24 mouse cellular contexts compared by ENCODE assay signal in genomic region chr1:40053071-40053470, GRCm38 (mm10). TPM values are rescaled to one million over a fixed set of nuclear protein-coding genes. Genes with fewer than 3 reads are reported as not detected.
DNase-seq lines count a peak whose midpoint lies in the region; ATAC-seq lines count a peak whose summit lies in the region.
"Had no signal": no experiment of that assay in that cellular context is flagged by ENCODE, and none has a peak within 500 bp of the region (broad histone marks: within the 10 kb centered on the region; RNA-seq: fewer than 3 reads in every experiment).

No protein-coding gene starts in this region.

- intact Hi-C loops in heart, postnatal 10 days (cut with DNase I) = no loop called here

- DNase-seq in frontal cortex, postnatal 10 days (ENCODE audit: low spot score in 2 of 2) = no peak
- peak; percentile 38 for DNase-seq in 3T3-L1 (ENCODE audit: low read depth, low spot score)
- DNase-seq in brain, adult 2 months (ENCODE audit: low read depth, low spot score) = peak; percentile 25
- DNase-seq in induced T-regulatory cell, adult 2 months (ENCODE audit: low read depth) = peak; percentile 61
- DNase-seq in heart, postnatal 10 days = no peak
- DNase-seq in adrenal gland, postnatal 10 days = no peak
- DNase-seq: adrenal gland, adult 8-10 months; adrenal gland, postnatal 25 days; cerebellum, adult 11-12 months; cerebellum, adult 2 months; cerebellum, adult 9-10 months; cerebellum, postnatal 10 days; cerebellum, postnatal 25 days had no signal

- no peak overlapping the region for H3K4me2 ChIP-seq in heart, embryonic 12.5 days
- H3K4me2 ChIP-seq: embryonic facial prominence, embryonic 12.5 days; forebrain, embryonic 12.5 days had no signal

- H3K4me1 ChIP-seq in heart, embryonic 12.5 days (replicated peaks) = peaks cover 9% of the 10 kb centered on the region
- H3K4me1 ChIP-seq: embryonic facial prominence, embryonic 12.5 days; forebrain, embryonic 12.5 days had no signal

- peak; percentile 24 for ATAC-seq in frontal cortex, adult (ENCODE audit: low TSS enrichment)
- no peak for ATAC-seq in heart, embryonic 12.5 days (ENCODE audit: insufficient number of reproducible peaks, low FRiP score)
- ATAC-seq: forebrain, embryonic 14.5 days; forebrain, embryonic 16.5 days; Patski had no signal

- H3K4me3 ChIP-seq in heart, embryonic 12.5 days = no peak overlapping the region
- H3K4me3 ChIP-seq: embryonic facial prominence, embryonic 10.5 days; embryonic facial prominence, embryonic 12.5 days; erythroblast, embryonic 14.5 days; forebrain, embryonic 10.5 days; forebrain, embryonic 12.5 days had no signal

- 83% methylated on average over 5 of the region's 5 CpGs for WGBS in heart, embryonic 12.5 days

- no peak overlapping the region for H3K9ac ChIP-seq in heart, embryonic 12.5 days
- H3K9ac ChIP-seq: embryonic facial prominence, embryonic 12.5 days; forebrain, embryonic 12.5 days had no signal

- no peak overlapping the region for H3K27ac ChIP-seq in heart, embryonic 12.5 days (ENCODE audit: poor library complexity, severe bottlenecking)
- H3K27ac ChIP-seq: embryonic facial prominence, embryonic 10.5 days; embryonic facial prominence, embryonic 12.5 days; forebrain, embryonic 10.5 days; forebrain, embryonic 12.5 days had no signal

- no peaks in the 10 kb centered on the region for H3K9me3 ChIP-seq in heart, embryonic 12.5 days (replicated peaks)
- H3K9me3 ChIP-seq: embryonic facial prominence, embryonic 10.5 days; embryonic facial prominence, embryonic 12.5 days; forebrain, embryonic 10.5 days; forebrain, embryonic 12.5 days had no signal

- H3K36me3 ChIP-seq in heart, embryonic 12.5 days = no peaks in the 10 kb centered on the region
- H3K36me3 ChIP-seq: embryonic facial prominence, embryonic 10.5 days; embryonic facial prominence, embryonic 12.5 days; forebrain, embryonic 10.5 days; forebrain, embryonic 12.5 days had no signal

- no peaks in the 10 kb centered on the region; the same call in 1 of the 2 replicates for H3K27me3 ChIP-seq in heart, embryonic 12.5 days (replicated peaks)
- H3K27me3 ChIP-seq: embryonic facial prominence, embryonic 12.5 days; forebrain, embryonic 12.5 days; Patski had no signal

RNA-seq across cellular contexts. Expression of gene Il1r2, which starts 20.8 kb away (rescaled TPM):
- total RNA-seq in heart, postnatal 10 days (2021) = not detected
- 0.51 TPM in 1 of 2 replicates, not detected in the other for polyA plus RNA-seq in heart, embryonic 12.5 days (2016; fragmentation: Nextera tagmentation; extraction: Ambion mirVana)
- under 1 TPM; 0.36 to 0.60 TPM for total RNA-seq in adrenal gland, postnatal 10 days (2021)
- total RNA-seq: adrenal gland, postnatal 25 days; MEL had no signal
- polyA plus RNA-seq: erythroblast, embryonic 14.5 days had no signal

Comparison
In these comparisons a context has a peak if more than half of its experiments do, and no peak if none do; other contexts are left out.
1. DNase-seq: peak in 3T3-L1 (single experiment), brain, adult 2 months (single experiment) and induced T-regulatory cell, adult 2 months (single experiment); none in frontal cortex, postnatal 10 days (0 of 2), heart, postnatal 10 days (0 of 2) and adrenal gland, postnatal 10 days (single experiment).